Mouse (Mus musculus): ENCODE data around the gene Rag1. TPM values are rescaled to one million over a fixed set of nuclear protein-coding genes. Genes with fewer than 3 reads are reported as not detected.

Rag1 gene
- polyA plus RNA-seq, 1 experiment, result 0.25 TPM

- TF ChIP-seq POLR2A (IDR thresholded peaks at IDR 0.05; ENCODE audit: control insufficient read depth, low read depth, low read length) (no peak), CTCF (IDR thresholded peaks at IDR 0.05; ENCODE audit: control insufficient read depth, insufficient read depth, insufficient replicate concordance, low read depth, low read length) (no peak)
- Histone ChIP-seq H3K4me1 (ENCODE audit: control insufficient read depth, insufficient read depth, low read length) (no peaks in the 10 kb centered on the region), H3K27me3 (ENCODE audit: control insufficient read depth, insufficient read depth, low read length) (no peaks in the 10 kb centered on the region), H3K4me3 (ENCODE audit: control insufficient read depth, low read depth, low read length) (no peak overlapping the region), H3K27ac (ENCODE audit: control insufficient read depth, insufficient read depth, low read depth, low read length) (no peak overlapping the region), H3K36me3 (ENCODE audit: control insufficient read depth, insufficient read depth, low read length) (no peaks in the 10 kb centered on the region)
Measured at GRCm38 (mm10) chr2:101600703-101601102, 48.6 kb downstream of the Rag1 start.

GRCm38 (mm10) chr2:101598190-101599181 is 50.8 kb downstream of the Rag1 start:
- H3K36me3 ChIP-seq (ENCODE audit: control insufficient read depth, insufficient read depth, low read length), result no peaks in the 10 kb centered on the region
- no peak for TF ChIP-seq POLR2A (IDR thresholded peaks at IDR 0.05; ENCODE audit: control insufficient read depth, low read depth, low read length)
- no peak for TF ChIP-seq CTCF (IDR thresholded peaks at IDR 0.05; ENCODE audit: control insufficient read depth, insufficient read depth, insufficient replicate concordance, low read depth, low read length)
- no peaks in the 10 kb centered on the region for H3K4me1 ChIP-seq (ENCODE audit: control insufficient read depth, insufficient read depth, low read length)
- H3K27ac ChIP-seq (ENCODE audit: control insufficient read depth, insufficient read depth, low read depth, low read length), result no peak overlapping the region
- no peak overlapping the region for H3K4me3 ChIP-seq (ENCODE audit: control insufficient read depth, low read depth, low read length)
- no peaks in the 10 kb centered on the region for H3K27me3 ChIP-seq (ENCODE audit: control insufficient read depth, insufficient read depth, low read length)

- Histone ChIP-seq H3K4me3 (ENCODE audit: control insufficient read depth, low read depth, low read length) (no peak overlapping the region), H3K4me1 (ENCODE audit: control insufficient read depth, insufficient read depth, low read length) (no peaks in the 10 kb centered on the region), H3K36me3 (ENCODE audit: control insufficient read depth, insufficient read depth, low read length) (no peaks in the 10 kb centered on the region), H3K27ac (ENCODE audit: control insufficient read depth, insufficient read depth, low read depth, low read length) (no peak overlapping the region), H3K27me3 (ENCODE audit: control insufficient read depth, insufficient read depth, low read length) (no peaks in the 10 kb centered on the region)
- TF ChIP-seq CTCF (IDR thresholded peaks at IDR 0.05; ENCODE audit: control insufficient read depth, insufficient read depth, insufficient replicate concordance, low read depth, low read length), result no peak
- TF ChIP-seq POLR2A (IDR thresholded peaks at IDR 0.05; ENCODE audit: control insufficient read depth, low read depth, low read length), result no peak
Measured at GRCm38 (mm10) chr2:101597186-101597585, 52.1 kb downstream of the Rag1 start.

- Histone ChIP-seq H3K36me3 (ENCODE audit: control insufficient read depth, insufficient read depth, low read length) (no peaks in the 10 kb centered on the region), H3K4me1 (ENCODE audit: control insufficient read depth, insufficient read depth, low read length) (no peaks in the 10 kb centered on the region), H3K27me3 (ENCODE audit: control insufficient read depth, insufficient read depth, low read length) (no peaks in the 10 kb centered on the region), H3K27ac (ENCODE audit: control insufficient read depth, insufficient read depth, low read depth, low read length) (no peak overlapping the region), H3K4me3 (ENCODE audit: control insufficient read depth, low read depth, low read length) (no peak overlapping the region)
- TF ChIP-seq POLR2A (IDR thresholded peaks at IDR 0.05; ENCODE audit: control insufficient read depth, low read depth, low read length) (no peak), CTCF (IDR thresholded peaks at IDR 0.05; ENCODE audit: control insufficient read depth, insufficient read depth, insufficient replicate concordance, low read depth, low read length) (no peak)
Measured at GRCm38 (mm10) chr2:101594681-101595080, 54.6 kb downstream of the Rag1 start.

GRCm38 (mm10) chr2:101592886-101593285 is 56.4 kb downstream of the Rag1 start:
- H3K27ac ChIP-seq (ENCODE audit: control insufficient read depth, insufficient read depth, low read depth, low read length), result no peak overlapping the region

GRCm38 (mm10) chr2:101592023-101592841 is 57.1 kb downstream of the Rag1 start:
- Histone ChIP-seq H3K27ac (ENCODE audit: control insufficient read depth, insufficient read depth, low read depth, low read length) (no peak overlapping the region), H3K4me3 (ENCODE audit: control insufficient read depth, low read depth, low read length) (no peak overlapping the region), H3K4me1 (ENCODE audit: control insufficient read depth, insufficient read depth, low read length) (no peaks in the 10 kb centered on the region), H3K36me3 (ENCODE audit: control insufficient read depth, insufficient read depth, low read length) (no peaks in the 10 kb centered on the region), H3K27me3 (ENCODE audit: control insufficient read depth, insufficient read depth, low read length) (no peaks in the 10 kb centered on the region)
- TF ChIP-seq POLR2A (IDR thresholded peaks at IDR 0.05; ENCODE audit: control insufficient read depth, low read depth, low read length) (no peak), CTCF (IDR thresholded peaks at IDR 0.05; ENCODE audit: control insufficient read depth, insufficient read depth, insufficient replicate concordance, low read depth, low read length) (no peak)

More at GRCm38 (mm10) chr2:101592886-101593285, 56.4 kb downstream of the Rag1 start:
- Histone ChIP-seq H3K27me3 (ENCODE audit: control insufficient read depth, insufficient read depth, low read length) (no peaks in the 10 kb centered on the region), H3K4me3 (ENCODE audit: control insufficient read depth, low read depth, low read length) (no peak overlapping the region), H3K4me1 (ENCODE audit: control insufficient read depth, insufficient read depth, low read length) (no peaks in the 10 kb centered on the region), H3K36me3 (ENCODE audit: control insufficient read depth, insufficient read depth, low read length) (no peaks in the 10 kb centered on the region)
- TF ChIP-seq POLR2A (IDR thresholded peaks at IDR 0.05; ENCODE audit: control insufficient read depth, low read depth, low read length), result no peak
- no peak for TF ChIP-seq CTCF (IDR thresholded peaks at IDR 0.05; ENCODE audit: control insufficient read depth, insufficient read depth, insufficient replicate concordance, low read depth, low read length)

- Histone ChIP-seq H3K4me1 (ENCODE audit: control insufficient read depth, insufficient read depth, low read length) (no peaks in the 10 kb centered on the region), H3K36me3 (ENCODE audit: control insufficient read depth, insufficient read depth, low read length) (no peaks in the 10 kb centered on the region), H3K27me3 (ENCODE audit: control insufficient read depth, insufficient read depth, low read length) (no peaks in the 10 kb centered on the region), H3K4me3 (ENCODE audit: control insufficient read depth, low read depth, low read length) (no peak overlapping the region), H3K27ac (ENCODE audit: control insufficient read depth, insufficient read depth, low read depth, low read length) (no peak overlapping the region)
- TF ChIP-seq CTCF (IDR thresholded peaks at IDR 0.05; ENCODE audit: control insufficient read depth, insufficient read depth, insufficient replicate concordance, low read depth, low read length) (no peak), POLR2A (IDR thresholded peaks at IDR 0.05; ENCODE audit: control insufficient read depth, low read depth, low read length) (no peak)
Measured at GRCm38 (mm10) chr2:101591356-101591755, 57.9 kb downstream of the Rag1 start.

Other genes with a start within 250 kb of the Rag1 start
- gene Rag2, start 24.8 kb downstream of the Rag1 start, polyA plus RNA-seq (2012; rRNA removed), result 0.35 and 0.37 TPM in 2 replicates
- gene B230118H07Rik, start within 50 bp of the Rag1 start, polyA plus RNA-seq (2012; rRNA removed), result 41.9 and 51.8 TPM in 2 replicates
- gene Traf6, start 28.9 kb upstream of the Rag1 start, polyA plus RNA-seq (2012; rRNA removed), result 1.9 and 2.7 TPM in 2 replicates
- 1.1 and 1.3 TPM in 2 replicates for gene Prr5l, start 233.5 kb upstream of the Rag1 start, polyA plus RNA-seq (2012; rRNA removed)
- 27.6 and 32.1 TPM in 2 replicates for gene Commd9, start 236.7 kb upstream of the Rag1 start, polyA plus RNA-seq (2012; rRNA removed)